Mouse (Mus musculus): ENCODE measurements around the gene Sema6b. TPM values are rescaled to one million over a fixed set of nuclear protein-coding genes. Genes with fewer than 3 reads are reported as not detected.

The Sema6b gene
- polyA plus RNA-seq, 1 experiment from 2014 or later: 11.7 TPM

- Histone ChIP-seq H3K27me3 (no peaks in the 10 kb centered on the region), H3K9me3 (no peaks in the 10 kb centered on the region), H3K4me1 (replicated peaks) (peaks cover 20% of the 10 kb centered on the region), H3K9ac (peak overlapping the region; percentile 85), H3K4me2 (peak overlapping the region; percentile 72), H3K27ac (peak overlapping the region; percentile 94), H3K4me3 (peak overlapping the region; percentile 80), H3K36me3 (peaks cover 38% of the 10 kb centered on the region)
- 10% methylated on average over 22 of the region's 22 CpGs for WGBS
- peak; percentile 13 for ATAC-seq (ENCODE audit: low FRiP score)
These were observed 65.9 kb downstream of the Sema6b start for GRCm38 (mm10) chr17:56074097-56074826.

Small RNAs within 50 kb of the gene (microRNA-seq; reads per million reads assigned to microRNA genes)
- not detected for gene Gm44397

Other genes starting within 250 kb of the Sema6b start
- gene Zfp959, start 248.2 kb downstream of the Sema6b start, polyA plus RNA-seq (2015; fragmentation: Nextera tagmentation; extraction: Ambion mirVana): 14.5 and 15.3 TPM in 2 replicates
- gene Zfp119b, start 190.8 kb downstream of the Sema6b start, polyA plus RNA-seq (2015; fragmentation: Nextera tagmentation; extraction: Ambion mirVana): 8.2 and 8.7 TPM in 2 replicates
- 5.0 and 6.8 TPM in 2 replicates for gene Ebi3, start 187.7 kb downstream of the Sema6b start, polyA plus RNA-seq (2015; fragmentation: Nextera tagmentation; extraction: Ambion mirVana)
- gene Yju2, start 181.2 kb downstream of the Sema6b start, polyA plus RNA-seq (2015; fragmentation: Nextera tagmentation; extraction: Ambion mirVana): 23.2 and 25.2 TPM in 2 replicates
- gene Shd, start 169.9 kb downstream of the Sema6b start, polyA plus RNA-seq (2015; fragmentation: Nextera tagmentation; extraction: Ambion mirVana): 170 and 182 TPM in 2 replicates
- 159 and 172 TPM in 2 replicates for gene Fsd1, start 153.8 kb downstream of the Sema6b start, polyA plus RNA-seq (2015; fragmentation: Nextera tagmentation; extraction: Ambion mirVana)
- 5.7 and 5.8 TPM in 2 replicates for gene Stap2, start 134.8 kb downstream of the Sema6b start, polyA plus RNA-seq (2015; fragmentation: Nextera tagmentation; extraction: Ambion mirVana)
- gene Mpnd, start 134.6 kb downstream of the Sema6b start, polyA plus RNA-seq (2015; fragmentation: Nextera tagmentation; extraction: Ambion mirVana): 159 and 163 TPM in 2 replicates
- 116 and 118 TPM in 2 replicates for gene Sh3gl1, start 103.7 kb downstream of the Sema6b start, polyA plus RNA-seq (2015; fragmentation: Nextera tagmentation; extraction: Ambion mirVana)
- 6.1 and 6.9 TPM in 2 replicates for gene Chaf1a, start 99.9 kb downstream of the Sema6b start, polyA plus RNA-seq (2015; fragmentation: Nextera tagmentation; extraction: Ambion mirVana)
- gene Ubxn6, start 65.3 kb downstream of the Sema6b start, polyA plus RNA-seq (2015; fragmentation: Nextera tagmentation; extraction: Ambion mirVana): 77.2 and 86.0 TPM in 2 replicates
- 150 and 154 TPM in 2 replicates for gene Hdgfl2, start 60.7 kb downstream of the Sema6b start, polyA plus RNA-seq (2015; fragmentation: Nextera tagmentation; extraction: Ambion mirVana)
- gene Plin4, start 30.5 kb downstream of the Sema6b start, polyA plus RNA-seq (2015; fragmentation: Nextera tagmentation; extraction: Ambion mirVana): 0.10 TPM in 2 replicates
- 0.83 and 1.0 TPM in 2 replicates for gene Plin5, start 22.7 kb downstream of the Sema6b start, polyA plus RNA-seq (2015; fragmentation: Nextera tagmentation; extraction: Ambion mirVana)
- not detected in 2 replicates for gene Lrg1, start 18.3 kb downstream of the Sema6b start, polyA plus RNA-seq (2015; fragmentation: Nextera tagmentation; extraction: Ambion mirVana)
- 7.9 and 9.2 TPM in 2 replicates for gene Tnfaip8l1, start 22.1 kb upstream of the Sema6b start, polyA plus RNA-seq (2015; fragmentation: Nextera tagmentation; extraction: Ambion mirVana)
- gene Mydgf, start 43.6 kb upstream of the Sema6b start, polyA plus RNA-seq (2015; fragmentation: Nextera tagmentation; extraction: Ambion mirVana): 69.2 and 72.6 TPM in 2 replicates
- 24.5 and 26.5 TPM in 2 replicates for gene Dpp9, start 78.6 kb upstream of the Sema6b start, polyA plus RNA-seq (2015; fragmentation: Nextera tagmentation; extraction: Ambion mirVana)
- gene Fem1a, start 116.5 kb upstream of the Sema6b start, polyA plus RNA-seq (2015; fragmentation: Nextera tagmentation; extraction: Ambion mirVana): 18.9 and 20.1 TPM in 2 replicates
- gene Ticam1, start 136.4 kb upstream of the Sema6b start, polyA plus RNA-seq (2015; fragmentation: Nextera tagmentation; extraction: Ambion mirVana): 1.3 and 1.4 TPM in 2 replicates
- 20.0 and 23.5 TPM in 2 replicates for gene Plin3, start 152.5 kb upstream of the Sema6b start, polyA plus RNA-seq (2015; fragmentation: Nextera tagmentation; extraction: Ambion mirVana)
- not detected in 2 replicates for gene Arrdc5, start 159.9 kb upstream of the Sema6b start, polyA plus RNA-seq (2015; fragmentation: Nextera tagmentation; extraction: Ambion mirVana)
- gene Uhrf1, start 163.0 kb upstream of the Sema6b start, polyA plus RNA-seq (2015; fragmentation: Nextera tagmentation; extraction: Ambion mirVana): 27.1 and 29.6 TPM in 2 replicates
- gene Kdm4b, start 185.7 kb upstream of the Sema6b start, polyA plus RNA-seq (2015; fragmentation: Nextera tagmentation; extraction: Ambion mirVana): 66.0 and 66.7 TPM in 2 replicates